Mouse (Mus musculus): ENCODE measurements around the gene Tnks1bp1.

- TF ChIP-seq CTCF (IDR thresholded peaks at IDR 0.05; ENCODE audit: extremely low read depth, insufficient read length, insufficient replicate concordance, low read depth, low read length) (no peak), POLR2A (IDR thresholded peaks at IDR 0.05; ENCODE audit: low read depth, low read length) (no peak)
Observed at GRCm38 (mm10) chr2:85059677-85060076, 11.9 kb downstream of the Tnks1bp1 start.
